Mouse (Mus musculus) embryo, embryonic 10.5 days (tissue): Measurements from ENCODE around the gene Exosc9.

Experiments
- DNase-seq: peaks from one replicate; pipeline ENCODE4 v3.0.0-alpha.2; 2015; ENCODE audit warnings: low spot score

The Exosc9 gene

GRCm38 (mm10) chr3:36552406-36553047, at the start of gene Exosc9:
Exosc9 (plus strand) TSS chr3:36552606.
- peak; percentile 93 for DNase-seq

- no peak for DNase-seq
Measured at GRCm38 (mm10) chr3:36505306-36505705, 47.1 kb upstream of the Exosc9 start.

- DNase-seq = no peak
Measured at GRCm38 (mm10) chr3:36505809-36506735, 46.3 kb upstream of the Exosc9 start.

GRCm38 (mm10) chr3:36511491-36511890, 40.9 kb upstream of the Exosc9 start:
- DNase-seq = no peak

DNA sequence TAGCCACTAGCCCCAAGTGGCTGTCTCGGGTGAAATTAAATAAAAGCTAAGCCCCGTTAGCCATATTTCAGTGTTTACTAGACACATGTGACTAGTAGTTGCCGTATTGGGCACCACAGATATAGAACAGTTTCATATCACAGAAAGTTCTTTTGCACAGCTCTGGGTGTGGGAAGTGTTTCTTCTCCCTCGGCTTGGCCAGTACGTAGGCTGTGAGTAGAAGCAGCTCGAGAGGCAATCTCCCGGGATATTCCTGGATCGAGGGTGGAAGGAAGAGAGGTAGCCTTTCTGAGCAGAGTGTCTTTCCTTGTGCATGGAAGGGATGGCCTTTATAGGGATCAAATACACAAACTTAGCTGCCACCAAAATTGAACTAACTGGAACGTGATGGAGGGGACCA, 36.2 kb upstream of the Exosc9 start:
- no peak for DNase-seq

GRCm38 (mm10) chr3:36521073-36522060, 31.0 kb upstream of the Exosc9 start, which contains the start of gene Gm11549:
Gm11549 (minus strand) TSS chr3:36521813.
- DNase-seq = peak; percentile 50

DNA sequence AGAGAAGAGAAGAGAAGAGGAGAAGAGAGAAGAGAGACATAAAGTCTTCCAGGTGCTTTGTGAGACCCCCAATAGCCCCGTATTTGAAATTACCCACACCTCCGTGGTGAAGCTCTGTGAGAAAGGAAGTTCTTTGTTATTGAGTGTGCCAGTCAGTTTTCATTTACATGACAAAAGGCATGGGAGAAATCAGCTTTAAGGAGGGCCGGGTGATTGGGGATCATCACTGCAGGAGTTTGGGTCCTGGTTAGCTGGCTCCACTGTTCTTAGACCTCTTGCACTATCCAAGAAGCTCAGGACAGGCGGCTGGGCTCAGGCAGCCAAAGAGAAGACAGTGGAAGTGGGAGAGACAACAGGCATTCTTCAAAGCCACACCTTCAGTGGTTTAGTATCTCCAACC, 30.3 kb upstream of the Exosc9 start:
- peak; percentile 14 for DNase-seq

- DNase-seq = no peak
Measured at GRCm38 (mm10) chr3:36524466-36524865, 27.9 kb upstream of the Exosc9 start.

GRCm38 (mm10) chr3:36530345-36530744, 22.1 kb upstream of the Exosc9 start:
- DNase-seq = no peak

GRCm38 (mm10) chr3:36530781-36531180, 21.6 kb upstream of the Exosc9 start:
- no peak for DNase-seq

- no peak for DNase-seq
Measured at GRCm38 (mm10) chr3:36531242-36531641, 21.2 kb upstream of the Exosc9 start.

DNA sequence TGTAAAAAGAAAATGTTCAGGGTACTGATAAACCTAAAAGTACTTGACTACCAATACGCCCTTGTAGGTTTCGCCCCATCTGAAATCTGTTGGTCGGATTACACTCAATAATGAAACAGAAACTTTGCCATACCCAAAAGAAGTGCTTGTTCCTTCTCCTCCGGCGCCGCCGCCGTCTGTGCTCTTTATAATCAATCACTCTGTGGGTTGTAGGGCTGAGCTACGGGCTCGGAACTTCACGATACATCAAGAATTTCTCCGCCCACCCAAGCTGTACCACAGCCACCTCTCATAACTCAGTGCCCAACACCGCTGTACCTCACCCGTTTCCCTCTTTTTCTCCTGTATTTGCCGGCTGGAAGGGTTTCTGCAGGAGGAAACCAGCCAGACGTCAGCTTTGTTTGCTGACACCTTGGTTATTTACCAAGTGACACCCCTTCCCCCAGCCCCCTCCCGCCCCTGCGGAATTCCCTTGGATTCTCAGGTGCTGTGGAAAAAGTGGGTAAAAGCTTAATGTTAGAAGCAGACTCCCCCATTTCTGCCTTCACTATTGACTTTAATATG, 20.3 kb upstream of the Exosc9 start:
- peak; percentile 60 for DNase-seq

- DNase-seq = peak; percentile 15
Measured at GRCm38 (mm10) chr3:36532738-36533137, 19.7 kb upstream of the Exosc9 start.

DNA sequence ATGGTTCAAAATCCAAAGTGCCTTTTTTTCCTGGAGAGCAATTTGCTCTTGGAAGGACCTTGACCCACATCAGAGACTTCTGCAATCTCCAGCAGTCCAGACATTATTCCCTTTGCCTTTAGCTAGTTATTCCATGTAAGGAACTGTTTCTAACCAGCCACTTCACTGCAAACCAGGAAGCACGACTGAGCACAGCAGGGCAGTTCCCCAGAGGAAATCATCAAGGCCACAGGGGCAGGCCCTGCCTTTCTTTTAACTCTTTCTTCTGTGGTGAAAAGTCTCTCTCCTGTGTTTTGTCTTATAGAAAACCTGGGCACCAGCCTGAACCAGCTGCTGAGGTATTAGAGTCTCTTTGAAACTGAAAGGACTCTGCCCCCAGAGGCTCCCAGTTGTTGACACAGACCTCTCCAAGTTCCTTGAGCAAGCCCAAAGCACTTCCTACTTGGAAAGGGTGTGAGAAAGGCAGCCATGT, 19.2 kb upstream of the Exosc9 start:
- peak; percentile 34 for DNase-seq

DNA sequence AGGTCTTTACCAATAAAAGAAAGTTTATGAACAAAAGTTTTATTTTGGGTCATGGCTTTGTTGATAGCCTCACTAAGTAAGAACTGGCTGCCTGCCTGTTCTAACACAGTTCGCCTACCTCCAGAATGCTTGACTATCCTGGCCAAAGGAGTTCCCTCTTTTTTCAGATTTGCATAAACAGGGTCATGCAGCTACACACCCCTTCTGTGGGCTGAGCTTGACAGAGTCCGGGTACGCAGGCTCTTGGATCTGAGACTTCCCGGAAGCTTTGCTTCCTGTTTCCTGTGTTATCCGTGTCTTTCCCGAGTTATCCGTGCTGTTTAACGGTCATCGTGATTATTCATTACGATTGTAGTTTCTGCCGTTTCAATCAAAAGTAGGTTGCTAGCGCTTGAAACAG, 16.4 kb upstream of the Exosc9 start:
- no peak for DNase-seq

- no peak for DNase-seq
Measured at GRCm38 (mm10) chr3:36537701-36538470, 14.5 kb upstream of the Exosc9 start.

DNA sequence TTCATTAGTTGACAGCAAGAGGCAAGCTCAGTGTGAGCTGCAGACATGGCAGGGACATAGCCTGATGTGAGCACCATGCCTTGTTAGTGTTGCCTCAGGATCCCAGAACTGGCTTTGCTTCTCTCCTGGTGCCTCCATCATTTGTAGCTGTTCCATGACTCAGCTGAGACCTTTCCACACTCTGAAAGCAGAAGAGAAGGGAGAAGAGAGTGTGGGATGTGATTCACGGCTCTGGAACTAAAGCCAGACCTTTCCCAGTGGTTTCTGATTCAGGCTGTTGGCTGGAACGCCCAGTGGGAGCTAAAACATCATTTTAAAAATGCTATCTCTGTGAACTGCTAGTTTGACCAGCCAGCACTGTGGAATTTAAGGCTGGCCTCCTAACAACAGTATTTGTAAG, 11.7 kb upstream of the Exosc9 start:
- no peak for DNase-seq

GRCm38 (mm10) chr3:36541399-36541798, 11.0 kb upstream of the Exosc9 start:
- no peak for DNase-seq

DNA sequence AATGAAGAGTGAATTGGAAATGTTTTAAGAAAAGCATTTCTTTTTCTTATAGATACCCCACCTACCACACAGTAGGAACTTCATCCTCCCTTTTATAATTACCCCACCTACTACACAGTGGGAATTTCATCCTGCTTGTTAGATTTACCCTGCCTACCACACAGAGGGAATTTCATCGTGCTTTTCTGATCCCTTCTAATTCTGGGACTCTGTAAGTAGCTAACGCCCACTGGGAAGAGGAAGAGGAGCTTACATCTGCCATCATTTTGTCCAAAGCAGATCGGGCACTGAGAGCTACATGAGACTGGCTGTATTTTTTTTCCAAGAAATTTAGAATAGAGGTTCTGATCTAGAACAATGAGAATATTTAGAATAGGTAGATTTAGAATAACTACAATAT, 7.4 kb upstream of the Exosc9 start:
- DNase-seq = no peak

GRCm38 (mm10) chr3:36551343-36551742, 1.1 kb upstream of the Exosc9 start:
- peak; percentile 77 for DNase-seq
